Mouse (Mus musculus): ENCODE data around the gene Vamp8. TPM values are rescaled to one million over a fixed set of nuclear protein-coding genes. Genes with fewer than 3 reads are reported as not detected.

The Vamp8 gene
- 100 to 1,000 TPM; 382 to 404 TPM for polyA plus RNA-seq (2017; shearing (Covaris generic))

GRCm38 (mm10) chr6:72389941-72390771, at the start of gene Vamp8:
Gene Vamp8, minus strand, starts transcription at chr6:72390703.
- ATAC-seq = peak; percentile 78

- ATAC-seq = peak; percentile 71
Measured at GRCm38 (mm10) chr6:72439355-72440185, 49.1 kb upstream of the Vamp8 start, which contains the start of gene Mat2a. Gene Mat2a, minus strand, starts transcription at chr6:72439558.

GRCm38 (mm10) chr6:72438862-72439354, 48.4 kb upstream of the Vamp8 start:
- peak; percentile 53 for ATAC-seq

- no peak for ATAC-seq
Measured at GRCm38 (mm10) chr6:72438226-72438625, 47.7 kb upstream of the Vamp8 start.

GRCm38 (mm10) chr6:72432153-72432552, 41.6 kb upstream of the Vamp8 start:
- no peak for ATAC-seq

DNA sequence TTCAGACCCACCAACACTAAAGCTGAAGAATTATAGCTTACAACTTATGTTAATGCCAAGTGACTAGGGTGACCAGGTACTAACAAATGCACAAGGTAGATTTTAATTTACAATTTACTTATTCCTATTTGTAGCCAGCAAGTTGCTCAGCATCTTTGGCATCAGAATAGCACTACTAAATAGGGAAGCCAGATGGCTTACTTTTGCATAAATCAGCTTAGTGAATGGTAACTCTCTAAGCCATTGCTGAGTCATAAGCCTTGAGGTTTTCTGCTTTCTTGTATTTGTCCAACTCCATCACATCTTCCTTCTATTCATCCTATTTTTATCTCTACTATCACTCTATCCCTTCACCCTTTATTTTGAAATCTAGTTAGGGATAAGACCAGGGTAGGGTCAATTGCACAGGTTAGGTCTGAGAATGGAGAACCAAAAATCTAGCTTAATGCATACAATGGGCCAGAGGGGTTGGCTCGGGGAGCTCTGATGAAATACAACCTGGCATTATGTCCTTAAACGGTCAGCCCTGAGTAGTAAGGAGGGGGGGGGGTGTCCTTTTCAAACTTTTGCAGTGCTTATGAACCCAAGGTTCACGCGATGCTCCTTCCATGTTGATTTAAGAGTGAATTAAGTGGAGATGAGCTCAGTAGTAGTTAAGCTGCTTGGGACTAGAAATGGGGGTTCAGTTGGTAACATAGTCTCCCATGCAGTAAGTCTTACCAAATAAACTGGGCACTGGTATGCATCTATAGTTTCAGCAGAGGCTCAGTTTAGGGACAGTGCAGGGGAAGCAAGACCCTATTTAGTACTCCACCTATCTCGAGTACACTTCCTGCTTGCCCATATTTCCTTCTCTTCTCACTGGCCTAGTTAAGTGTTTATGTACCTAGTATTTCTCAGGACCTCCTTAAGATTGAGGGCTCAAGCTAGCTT, 40.8 kb upstream of the Vamp8 start:
- no peak for ATAC-seq

- ATAC-seq = peak; percentile 62
Measured at GRCm38 (mm10) chr6:72429061-72429842, 38.7 kb upstream of the Vamp8 start.

- ATAC-seq = peak; percentile 74
Measured at GRCm38 (mm10) chr6:72428036-72428435, 37.5 kb upstream of the Vamp8 start.

- ATAC-seq = no peak
Measured at GRCm38 (mm10) chr6:72425646-72426045, 35.1 kb upstream of the Vamp8 start.

DNA sequence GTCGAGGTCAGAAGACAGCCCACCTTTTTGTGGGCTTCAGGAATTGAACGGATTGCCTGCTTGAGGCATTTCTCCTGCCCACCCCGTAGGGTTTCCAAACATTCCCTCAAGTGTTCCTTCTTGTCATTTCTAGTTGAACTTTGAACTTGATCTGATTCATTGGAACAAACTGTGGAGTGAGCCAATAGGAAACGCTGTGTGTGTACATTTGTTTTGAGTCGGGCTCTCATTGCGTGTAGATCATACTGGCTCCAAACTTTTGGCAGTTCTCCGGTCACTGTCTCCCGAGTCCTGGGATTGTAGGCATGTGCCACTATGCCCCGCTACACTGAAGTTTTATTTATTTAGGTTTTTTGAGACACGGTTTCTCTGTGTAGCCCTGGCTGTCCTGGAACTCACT, 30.4 kb upstream of the Vamp8 start:
- no peak for ATAC-seq

DNA sequence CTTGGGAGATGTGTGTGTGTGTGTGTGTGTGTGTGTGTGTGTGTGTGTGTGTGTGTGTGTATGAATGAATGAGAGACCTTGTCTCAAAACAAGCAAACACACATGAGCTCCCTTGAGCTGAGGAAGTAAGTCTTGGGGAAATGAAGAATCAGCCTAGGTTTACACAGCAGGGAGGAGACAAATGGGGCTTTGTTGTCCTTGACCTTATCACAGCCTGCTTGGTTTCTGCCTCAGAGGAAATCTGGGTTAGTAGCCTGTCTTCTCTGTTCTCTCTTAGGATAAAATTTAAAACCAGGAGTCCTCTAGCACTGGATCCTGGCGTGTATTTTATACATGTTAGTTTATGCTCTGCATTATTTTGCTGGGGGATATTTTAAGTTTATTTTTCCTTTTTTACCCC, 29.3 kb upstream of the Vamp8 start:
- ATAC-seq = no peak

DNA sequence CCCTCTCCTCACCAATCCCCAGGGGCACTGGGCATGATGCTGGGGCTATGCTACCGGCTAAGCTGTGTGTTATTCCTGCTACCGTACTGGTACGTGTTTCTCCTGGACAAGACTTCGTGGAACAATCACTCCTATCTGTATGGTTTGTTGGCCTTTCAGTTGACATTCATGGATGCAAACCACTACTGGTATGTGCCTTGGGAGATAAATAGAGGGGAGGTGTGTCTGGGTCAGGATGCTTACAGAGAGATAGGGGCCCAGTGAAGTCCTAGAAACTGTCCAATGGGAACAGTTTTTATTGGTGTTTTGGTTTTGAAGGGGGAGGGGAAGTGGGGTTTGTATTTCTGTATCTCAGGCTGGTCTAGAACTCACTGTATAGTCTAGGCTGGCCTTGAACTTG, 27.8 kb upstream of the Vamp8 start:
- no peak for ATAC-seq

DNA sequence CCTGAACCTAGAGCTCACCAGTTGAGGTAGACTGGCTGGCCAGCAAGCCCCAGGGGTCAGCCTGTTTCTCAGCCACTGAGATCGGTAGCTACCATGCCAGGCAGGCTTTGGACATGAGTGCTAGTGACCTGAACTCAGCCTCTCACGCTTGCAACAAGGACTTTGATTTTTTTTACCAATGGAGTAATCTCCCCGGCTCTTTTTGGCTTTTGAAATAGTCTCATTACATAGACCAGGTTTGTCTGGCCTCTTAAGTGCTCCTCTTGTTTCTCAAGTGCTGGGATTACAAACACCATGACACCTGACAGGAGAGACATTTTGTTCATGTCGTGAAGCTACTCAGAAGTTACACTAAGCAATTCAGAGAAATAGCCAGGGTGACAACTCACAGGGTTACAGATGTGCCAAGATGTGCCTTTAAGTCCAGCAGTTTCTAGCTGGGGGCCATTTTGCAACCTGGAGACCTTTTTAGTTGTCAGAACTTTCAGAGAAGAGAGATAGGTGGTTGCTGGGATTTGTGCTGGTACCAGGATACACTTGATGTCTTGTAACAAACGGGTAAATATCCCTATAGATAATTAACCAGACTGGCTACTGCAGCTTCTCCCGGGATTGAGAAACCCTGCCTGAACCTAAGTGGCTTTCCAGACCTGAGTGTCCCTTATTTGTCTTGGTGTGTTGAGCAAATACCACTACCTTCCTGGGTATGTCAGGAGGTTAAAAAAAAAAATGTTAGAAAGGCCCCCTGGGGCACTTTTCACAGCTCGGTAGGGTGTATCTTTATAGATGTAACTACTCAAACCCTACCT, 25.7 kb upstream of the Vamp8 start:
- ATAC-seq = no peak

GRCm38 (mm10) chr6:72415181-72415580, 24.7 kb upstream of the Vamp8 start:
- ATAC-seq = no peak

- peak; percentile 98 for ATAC-seq
Measured at GRCm38 (mm10) chr6:72414076-72414756, 23.7 kb upstream of the Vamp8 start, which contains the start of gene Ggcx. Gene Ggcx, plus strand, starts transcription at chr6:72414308.

DNA sequence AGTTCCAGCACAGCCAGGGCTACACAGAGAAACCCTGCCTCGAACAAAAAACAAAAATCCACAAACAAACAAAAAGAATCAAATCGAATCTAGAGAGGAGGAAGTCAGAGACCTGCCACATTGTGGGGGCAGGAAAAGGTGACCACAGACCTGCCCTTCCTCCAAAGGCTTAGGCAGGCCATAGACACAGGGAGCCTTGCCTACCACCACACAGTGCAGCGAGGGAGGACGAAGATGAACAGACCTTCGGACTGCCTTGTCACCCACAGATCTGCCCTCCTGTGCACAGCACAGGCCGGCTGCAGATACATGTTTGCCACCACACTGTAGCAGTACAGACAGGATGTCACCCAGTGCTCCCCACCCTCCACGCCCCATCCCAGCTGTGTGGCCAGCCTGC, 20.0 kb upstream of the Vamp8 start:
- no peak for ATAC-seq

DNA sequence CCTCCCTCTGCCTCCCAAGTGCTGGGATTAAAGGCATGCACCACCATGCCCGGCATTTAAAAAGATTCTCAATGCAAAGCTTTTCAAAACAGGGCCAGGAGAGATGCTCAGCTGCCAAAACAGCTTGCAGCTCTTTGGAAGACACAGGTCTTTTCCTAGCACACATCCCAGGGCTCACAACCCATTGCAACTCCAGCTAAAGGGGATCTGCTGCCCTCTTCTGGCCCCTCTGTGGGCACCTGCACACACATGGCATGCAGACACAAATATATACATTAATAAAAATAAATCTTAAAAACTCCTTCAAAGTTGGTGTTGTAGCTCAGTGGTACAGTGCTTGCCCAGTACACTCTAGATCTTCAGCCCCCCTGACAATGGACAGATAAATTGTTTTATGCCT, 19.5 kb upstream of the Vamp8 start:
- ATAC-seq = no peak

- ATAC-seq = no peak
Measured at GRCm38 (mm10) chr6:72409567-72409966, 19.1 kb upstream of the Vamp8 start.

DNA sequence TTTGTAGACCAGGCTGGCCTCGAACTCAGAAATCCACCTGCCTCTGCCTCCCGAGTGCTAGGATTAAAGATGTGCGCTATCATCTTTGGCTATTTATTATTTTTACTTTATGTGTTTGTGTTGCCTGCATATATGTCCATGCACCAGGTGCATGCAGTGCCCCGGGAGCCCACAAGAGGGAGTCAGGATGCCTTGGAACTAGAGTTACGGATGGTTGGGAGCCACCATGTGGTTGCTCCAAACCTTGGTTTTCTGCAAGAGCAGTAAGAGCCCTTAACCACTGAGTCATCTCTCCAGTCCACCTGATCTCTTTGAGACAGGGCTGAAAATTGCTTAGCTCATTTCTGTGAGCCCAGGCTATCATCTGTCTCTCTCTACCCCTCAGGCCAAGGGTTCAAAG, 16.6 kb upstream of the Vamp8 start:
- ATAC-seq = peak; percentile 93

DNA sequence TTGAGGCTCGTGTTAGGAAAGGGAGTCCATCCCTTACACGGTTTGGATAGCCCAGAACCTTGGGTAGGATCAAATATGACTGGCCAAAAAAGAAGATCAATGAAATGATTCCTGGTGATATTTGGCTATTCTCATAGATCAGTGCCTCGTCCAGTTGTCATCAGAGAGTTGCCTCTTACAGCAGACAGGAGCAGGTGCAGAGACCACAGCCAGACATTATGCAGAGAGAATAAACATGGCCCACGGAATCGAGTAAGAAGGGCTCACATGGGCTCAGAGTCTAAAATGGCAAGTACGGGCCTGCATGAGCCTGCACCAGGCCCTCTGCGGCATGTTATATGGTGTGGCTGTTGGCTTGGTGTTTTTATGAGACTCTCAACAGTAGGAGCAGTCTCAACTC, 14.9 kb upstream of the Vamp8 start:
- no peak for ATAC-seq
